Mouse (Mus musculus) olfactory bulb, adult 2 months (tissue): Measurements from ENCODE around the gene Dnah17.

Experiments used
- CTCF ChIP-seq: fragments of 200-500 bp; IDR thresholded peaks from 2 replicates; pipeline ENCODE4 v1.5.1; 2012; ENCODE audit warnings: low read depth, mild to moderate bottlenecking, low read length, moderate library complexity; ENCODE audit not compliant: insufficient read depth
- POLR2A ChIP-seq: fragments of 200-500 bp; IDR thresholded peaks from 2 replicates; pipeline ENCODE4 v1.6.1; 2012; ENCODE audit warnings: mild to moderate bottlenecking, low read depth, low read length, moderate library complexity; ENCODE audit not compliant: insufficient read depth

DNA sequence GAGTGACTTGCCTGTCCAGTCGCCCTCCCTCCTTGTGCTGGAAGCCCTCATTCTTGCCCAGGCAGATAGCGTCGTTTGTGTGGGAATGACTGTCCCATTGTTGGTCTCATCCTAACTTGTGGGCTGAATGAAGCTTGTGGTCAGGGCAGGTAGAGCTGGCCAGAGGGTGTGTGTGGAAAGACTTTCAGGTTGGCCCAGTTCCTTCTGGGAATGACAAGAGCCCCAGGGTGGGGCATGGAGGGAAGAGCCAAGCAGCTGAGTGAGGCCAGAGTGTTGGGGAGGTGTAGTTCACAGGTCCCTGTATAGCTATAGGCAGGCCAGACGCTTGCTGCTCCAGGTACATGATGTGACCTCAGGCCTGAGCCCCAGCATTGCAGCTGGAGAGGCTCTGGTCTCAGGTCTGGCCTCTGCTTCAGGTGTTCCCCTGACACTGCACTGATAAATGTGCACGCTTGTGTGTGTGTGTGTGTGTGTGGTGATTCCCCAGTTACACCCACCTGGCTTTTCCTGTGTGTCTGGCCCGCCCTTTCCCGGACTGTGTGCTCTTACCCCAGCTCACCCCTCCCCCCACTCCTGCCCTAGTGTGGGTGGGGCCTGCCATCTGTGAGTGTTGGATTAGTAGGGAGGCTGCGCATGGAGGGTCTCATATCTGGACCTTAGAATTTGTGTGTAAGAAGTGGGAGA is 122.8 kb downstream of the Dnah17 start:
- TF ChIP-seq CTCF, result no peak
- no peak for TF ChIP-seq POLR2A
